Mouse (Mus musculus): ENCODE results near the gene Clec16a. TPM values are rescaled to one million over a fixed set of nuclear protein-coding genes. Genes with fewer than 3 reads are reported as not detected.

Clec16a gene
- polyA plus RNA-seq, 1 experiment = 29.0 TPM

DNA sequence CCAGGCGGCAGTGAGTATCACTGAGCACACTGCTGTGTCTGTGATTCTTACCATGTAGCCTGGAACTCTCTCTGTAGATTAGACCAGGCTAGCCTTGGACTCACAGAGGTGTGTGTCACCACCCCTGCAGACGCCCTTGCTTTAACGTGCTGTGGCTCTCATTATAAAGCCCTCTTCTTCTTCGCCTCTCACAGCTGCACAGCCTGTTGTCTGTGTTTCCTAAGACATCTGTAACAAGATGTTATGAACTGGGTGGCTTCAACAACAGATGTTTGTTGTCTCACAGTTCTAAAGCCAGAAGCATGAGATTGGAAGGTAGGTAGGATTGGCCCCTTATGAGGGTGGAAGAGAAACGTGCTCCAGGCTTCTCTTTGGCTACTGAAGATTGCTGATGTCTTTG, 170.1 kb downstream of the Clec16a start:
- H3K4me3 ChIP-seq (ENCODE audit: insufficient read depth, low read depth, low read length) = no peak overlapping the region
- H3K4me1 ChIP-seq (ENCODE audit: control insufficient read depth, insufficient read depth, insufficient read length, low read length) = no peaks in the 10 kb centered on the region
- no peak overlapping the region for H3K27ac ChIP-seq (replicated peaks; ENCODE audit: low read depth, low read length)

DNA sequence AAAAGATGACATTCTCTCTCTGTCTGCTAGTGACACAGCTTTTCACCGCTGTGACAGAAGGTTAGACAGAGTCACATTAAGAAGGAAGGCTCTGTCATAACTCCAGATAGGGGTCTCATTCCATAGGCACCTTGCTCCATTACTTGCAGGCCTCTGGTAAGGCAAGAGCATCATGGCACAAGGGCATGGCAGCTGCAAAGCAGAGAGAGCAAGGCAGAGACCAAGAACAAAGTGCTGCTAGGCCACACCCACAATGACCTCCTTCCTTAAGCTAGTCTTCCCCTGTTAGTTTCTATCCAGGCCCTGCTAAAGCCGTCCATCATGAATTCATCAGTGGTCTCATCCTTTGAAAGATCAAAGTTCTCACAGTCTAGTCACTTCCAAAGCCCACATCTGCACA, 170.5 kb downstream of the Clec16a start:
- Histone ChIP-seq H3K27ac (replicated peaks; ENCODE audit: low read depth, low read length) (no peak overlapping the region), H3K4me1 (ENCODE audit: control insufficient read depth, insufficient read depth, insufficient read length, low read length) (no peaks in the 10 kb centered on the region)

DNA sequence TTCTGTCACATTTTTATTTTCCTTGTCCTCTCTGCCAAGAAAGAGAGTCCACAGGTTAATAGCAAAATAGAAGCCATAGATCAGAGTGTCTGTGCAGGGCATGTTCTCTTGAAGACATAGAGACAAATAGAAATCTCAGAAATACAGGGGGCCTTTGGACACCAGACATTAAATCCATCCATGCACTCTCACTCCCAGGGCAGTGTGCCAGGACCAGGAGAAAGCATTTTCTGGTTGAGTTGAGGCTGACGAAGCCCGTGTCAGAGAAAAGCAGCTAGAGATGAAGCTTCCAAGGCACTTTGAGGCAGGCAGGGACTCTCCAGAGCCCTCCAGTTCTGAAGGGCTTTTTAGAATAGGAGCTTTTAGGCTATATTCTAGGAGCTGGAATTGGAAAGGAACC, 171.6 kb downstream of the Clec16a start:
- no peak overlapping the region for H3K4me3 ChIP-seq (ENCODE audit: insufficient read depth, low read depth, low read length)

More for the DNA sequence above, 170.5 kb downstream of the Clec16a start:
- no peak overlapping the region for H3K4me3 ChIP-seq (ENCODE audit: insufficient read depth, low read depth, low read length)

DNA sequence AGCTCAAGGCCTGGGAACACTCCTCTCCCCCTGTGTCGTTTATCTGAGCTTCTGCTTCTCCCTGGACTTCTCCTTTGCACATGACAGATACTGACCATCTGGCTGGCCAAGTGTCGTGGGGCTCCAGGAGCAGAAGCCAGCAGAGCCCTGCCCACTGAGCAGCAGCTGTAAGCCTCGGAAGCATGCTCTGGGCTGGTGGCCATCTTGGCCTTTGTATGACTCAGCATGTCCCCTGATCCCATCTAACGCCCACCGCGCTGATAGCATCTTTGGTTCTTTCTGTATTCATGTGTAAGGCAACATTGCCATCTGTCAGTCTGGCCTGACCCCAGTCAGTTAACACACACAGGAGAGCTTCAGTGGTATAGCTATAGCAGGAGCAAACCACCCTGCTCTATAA, 174.8 kb downstream of the Clec16a start:
- Histone ChIP-seq H3K4me1 (ENCODE audit: control insufficient read depth, insufficient read depth, insufficient read length, low read length) (no peaks in the 10 kb centered on the region), H3K4me3 (ENCODE audit: insufficient read depth, low read depth, low read length) (no peak overlapping the region), H3K27ac (replicated peaks; ENCODE audit: low read depth, low read length) (no peak overlapping the region)

More for the DNA sequence above, 171.6 kb downstream of the Clec16a start:
- Histone ChIP-seq H3K27ac (replicated peaks; ENCODE audit: low read depth, low read length) (no peak overlapping the region), H3K4me1 (ENCODE audit: control insufficient read depth, insufficient read depth, insufficient read length, low read length) (no peaks in the 10 kb centered on the region)

DNA sequence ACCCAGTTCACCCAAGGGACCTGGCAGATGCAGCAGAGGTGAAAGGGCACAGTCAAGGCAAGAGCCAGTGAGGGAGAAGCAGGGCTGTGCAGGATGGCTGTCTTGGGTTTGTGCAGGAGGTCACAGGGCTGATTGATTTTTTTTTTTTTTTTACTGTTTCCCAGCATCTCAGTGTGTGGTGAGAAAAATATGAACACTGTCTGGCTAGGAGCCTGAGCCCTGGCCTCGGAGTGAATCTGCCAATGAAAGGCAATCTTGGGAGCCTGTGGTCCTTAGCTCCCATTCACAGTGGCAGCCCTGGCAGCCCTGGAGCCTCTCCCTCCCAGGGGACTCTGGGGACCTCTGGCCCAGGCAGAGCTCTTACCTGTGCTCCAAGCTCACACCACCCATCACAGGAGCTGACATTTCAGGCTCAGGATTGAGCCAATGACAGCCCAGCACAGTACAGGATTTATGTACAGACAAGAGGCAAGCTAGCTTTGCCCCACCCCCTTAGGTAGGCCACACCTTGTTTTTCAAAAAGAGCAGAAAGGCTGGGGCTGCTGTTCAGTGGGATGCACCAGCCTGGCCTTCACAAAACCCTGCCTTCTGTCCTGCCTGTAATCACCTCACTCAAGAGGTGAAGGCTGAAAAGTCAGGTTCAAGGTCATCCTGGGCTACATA, 177.9 kb downstream of the Clec16a start:
- Histone ChIP-seq H3K4me1 (ENCODE audit: control insufficient read depth, insufficient read depth, insufficient read length, low read length) (peaks cover 2% of the 10 kb centered on the region; the same call in 1 of the 2 replicates), H3K4me3 (ENCODE audit: insufficient read depth, low read depth, low read length) (no peak overlapping the region), H3K27ac (replicated peaks; ENCODE audit: low read depth, low read length) (no peak overlapping the region)

GRCm38 (mm10) chr16:10723816-10724647, 178.9 kb downstream of the Clec16a start:
- Histone ChIP-seq H3K27ac (replicated peaks; ENCODE audit: low read depth, low read length) (no peak overlapping the region), H3K4me1 (ENCODE audit: control insufficient read depth, insufficient read depth, insufficient read length, low read length) (peaks cover 3% of the 10 kb centered on the region; the same call in 1 of the 2 replicates), H3K4me3 (ENCODE audit: insufficient read depth, low read depth, low read length) (no peak overlapping the region)

GRCm38 (mm10) chr16:10725156-10725555, 180.0 kb downstream of the Clec16a start:
- Histone ChIP-seq H3K27ac (replicated peaks; ENCODE audit: low read depth, low read length) (no peak overlapping the region), H3K4me3 (ENCODE audit: insufficient read depth, low read depth, low read length) (no peak overlapping the region), H3K4me1 (ENCODE audit: control insufficient read depth, insufficient read depth, insufficient read length, low read length) (peaks cover 3% of the 10 kb centered on the region; the same call in 1 of the 2 replicates)

DNA sequence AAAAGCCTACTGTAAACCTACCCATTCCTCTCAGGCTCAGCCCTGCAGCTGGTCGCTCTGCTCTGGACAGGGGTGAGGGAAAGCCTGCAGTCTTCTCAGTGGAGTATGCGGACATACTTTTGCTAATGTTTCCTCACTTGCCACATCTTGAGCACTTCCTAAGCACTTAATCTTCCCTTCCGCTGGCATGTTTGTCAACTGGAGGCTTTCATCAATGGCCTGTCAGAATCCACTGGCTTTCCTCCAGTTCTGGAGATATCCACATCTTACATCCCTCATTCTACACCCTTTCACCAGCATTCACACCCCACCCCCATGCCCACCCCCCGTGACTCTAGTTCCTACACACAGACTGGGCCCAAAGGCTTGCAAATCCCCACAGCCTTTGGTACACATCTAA, 182.5 kb downstream of the Clec16a start:
- H3K4me1 ChIP-seq (ENCODE audit: control insufficient read depth, insufficient read depth, insufficient read length, low read length) = peaks cover 5% of the 10 kb centered on the region; the same call in 1 of the 2 replicates
- H3K27ac ChIP-seq (replicated peaks; ENCODE audit: low read depth, low read length) = no peak overlapping the region
- no peak overlapping the region for H3K4me3 ChIP-seq (ENCODE audit: insufficient read depth, low read depth, low read length)

- Histone ChIP-seq H3K27ac (replicated peaks; ENCODE audit: low read depth, low read length) (no peak overlapping the region), H3K4me1 (ENCODE audit: control insufficient read depth, insufficient read depth, insufficient read length, low read length) (peaks cover 5% of the 10 kb centered on the region; the same call in 1 of the 2 replicates), H3K4me3 (ENCODE audit: insufficient read depth, low read depth, low read length) (no peak overlapping the region)
These were observed 183.7 kb downstream of the Clec16a start for GRCm38 (mm10) chr16:10728886-10729285.

DNA sequence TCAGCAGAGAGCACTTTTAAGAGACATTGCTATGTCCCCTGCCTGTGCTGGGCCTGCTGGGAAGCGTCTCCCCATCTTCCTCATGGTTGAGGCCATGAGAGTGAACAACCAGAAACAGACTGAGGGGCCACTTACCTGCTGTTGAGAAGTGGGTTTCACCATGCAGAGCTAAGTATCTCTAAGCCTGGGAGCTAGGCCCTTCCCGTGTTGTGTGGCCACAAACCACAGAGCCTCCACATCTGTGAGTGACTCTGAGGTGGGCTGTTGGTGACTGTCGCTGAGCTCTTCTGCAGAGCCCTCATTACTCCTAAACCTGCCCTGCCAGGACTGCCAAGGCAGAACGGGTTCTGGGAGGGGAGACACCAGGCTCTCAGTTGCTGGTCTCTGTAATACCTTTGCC, 185.8 kb downstream of the Clec16a start:
- peaks cover 5% of the 10 kb centered on the region for H3K4me1 ChIP-seq (ENCODE audit: control insufficient read depth, insufficient read depth, insufficient read length, low read length)
- H3K4me3 ChIP-seq (ENCODE audit: insufficient read depth, low read depth, low read length) = no peak overlapping the region
- no peak overlapping the region for H3K27ac ChIP-seq (replicated peaks; ENCODE audit: low read depth, low read length)

DNA sequence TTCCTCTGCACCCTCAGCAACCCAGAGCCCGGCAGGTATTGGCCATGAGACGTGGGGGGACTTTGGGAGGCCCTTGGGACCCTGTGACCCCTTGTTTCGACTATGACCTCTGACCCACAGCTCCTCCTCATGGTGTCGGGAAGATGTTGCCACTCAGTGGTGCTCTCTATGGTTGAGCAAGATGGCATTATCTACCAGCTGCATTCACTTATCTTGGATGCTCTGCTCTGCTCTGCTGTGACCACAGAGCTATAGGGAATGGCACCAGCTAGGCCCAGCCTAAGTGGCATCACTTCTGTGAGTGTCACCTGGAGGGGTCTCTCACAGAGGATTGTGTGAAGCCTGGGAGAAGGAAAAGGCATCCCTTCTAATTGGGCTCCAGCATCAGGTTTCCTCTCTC, 186.6 kb downstream of the Clec16a start:
- peaks cover 5% of the 10 kb centered on the region for H3K4me1 ChIP-seq (ENCODE audit: control insufficient read depth, insufficient read depth, insufficient read length, low read length)
- H3K4me3 ChIP-seq (ENCODE audit: insufficient read depth, low read depth, low read length) = no peak overlapping the region
- no peak overlapping the region for H3K27ac ChIP-seq (replicated peaks; ENCODE audit: low read depth, low read length)

DNA sequence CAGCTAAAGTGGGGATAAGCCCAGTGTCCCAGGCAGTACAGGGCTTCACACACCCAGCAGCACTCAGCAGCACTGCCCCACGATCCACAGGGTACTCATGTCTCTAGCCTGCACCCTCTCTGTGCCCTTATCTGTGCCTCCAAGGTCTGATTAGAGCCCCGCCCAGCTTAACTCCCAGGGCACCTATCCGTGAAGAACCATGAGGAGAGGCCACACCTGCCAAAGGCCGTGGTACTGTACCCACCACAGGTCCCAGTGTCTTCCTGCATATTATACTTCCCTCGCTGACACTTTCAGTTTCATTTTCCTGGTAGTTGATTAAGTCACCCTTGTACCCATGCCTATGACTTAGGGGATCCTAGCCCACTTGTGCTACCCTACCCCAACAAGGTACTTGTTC, 187.3 kb downstream of the Clec16a start:
- Histone ChIP-seq H3K27ac (replicated peaks; ENCODE audit: low read depth, low read length) (no peak overlapping the region), H3K4me3 (ENCODE audit: insufficient read depth, low read depth, low read length) (no peak overlapping the region), H3K4me1 (ENCODE audit: control insufficient read depth, insufficient read depth, insufficient read length, low read length) (peaks cover 9% of the 10 kb centered on the region)

- H3K27ac ChIP-seq (replicated peaks; ENCODE audit: low read depth, low read length) = no peak overlapping the region
- H3K4me1 ChIP-seq (ENCODE audit: control insufficient read depth, insufficient read depth, insufficient read length, low read length) = peaks cover 27% of the 10 kb centered on the region
- no peak overlapping the region for H3K4me3 ChIP-seq (ENCODE audit: insufficient read depth, low read depth, low read length)
These were observed 190.6 kb downstream of the Clec16a start for GRCm38 (mm10) chr16:10735781-10736180.

DNA sequence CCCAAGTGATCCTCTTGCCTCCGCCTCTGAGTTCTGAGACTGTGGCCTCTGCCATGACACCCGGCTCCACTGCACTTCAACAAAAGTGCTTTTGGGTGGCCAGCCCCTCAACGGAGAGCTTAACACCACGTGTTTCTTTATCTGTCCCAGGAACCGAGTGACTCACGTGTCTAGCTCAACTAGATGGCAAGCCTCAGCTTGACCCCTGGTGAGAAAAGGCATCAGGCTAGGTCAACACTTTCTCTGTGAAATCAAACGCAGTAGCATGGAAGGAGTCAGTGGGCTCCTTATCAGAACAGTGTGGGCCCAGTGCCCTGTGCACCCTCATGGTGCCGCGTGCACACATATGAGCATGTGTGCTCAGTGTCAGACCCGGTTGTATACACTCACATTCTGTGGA, 191.2 kb downstream of the Clec16a start:
- peaks cover 28% of the 10 kb centered on the region for H3K4me1 ChIP-seq (ENCODE audit: control insufficient read depth, insufficient read depth, insufficient read length, low read length)

GRCm38 (mm10) chr16:10737571-10737970, 192.4 kb downstream of the Clec16a start:
- peaks cover 26% of the 10 kb centered on the region for H3K4me1 ChIP-seq (ENCODE audit: control insufficient read depth, insufficient read depth, insufficient read length, low read length)
- peak overlapping the region; percentile 89 for H3K27ac ChIP-seq (replicated peaks; ENCODE audit: low read depth, low read length)
- no peak overlapping the region for H3K4me3 ChIP-seq (ENCODE audit: insufficient read depth, low read depth, low read length)

More for the DNA sequence above, 191.2 kb downstream of the Clec16a start:
- Histone ChIP-seq H3K27ac (replicated peaks; ENCODE audit: low read depth, low read length) (0 out of 2 replicates have a peak overlapping the region, but pooled peaks have one; percentile 87), H3K4me3 (ENCODE audit: insufficient read depth, low read depth, low read length) (no peak overlapping the region)
